Mouse (Mus musculus) ES-E14 (cell line): ENCODE measurements at regions not wholly inside any gene's neighbourhood (a gene's known extent, or its start where the extent isn't known, plus 50 kb on each side); places are given as distances from the start of the nearest gene placed in this dataset.

ENCODE experiments used
- HCFC1 ChIP-seq: IDR thresholded peaks from 2 replicates; pipeline ENCODE4 v1.6.1; 2012; ENCODE audit warnings: low read length, inconsistent platforms, borderline replicate concordance; ENCODE audit not compliant: insufficient read depth
- MAFK ChIP-seq: IDR thresholded peaks from 2 replicates; pipeline ENCODE4 v1.6.1; 2014; ENCODE audit warnings: mild to moderate bottlenecking, low read depth, low read length, inconsistent platforms; ENCODE audit not compliant: insufficient read depth
- ZNF384 ChIP-seq: IDR thresholded peaks from 2 replicates; pipeline ENCODE4 v1.6.1; 2012; ENCODE audit warnings: low read depth, low read length, inconsistent platforms

DNA sequence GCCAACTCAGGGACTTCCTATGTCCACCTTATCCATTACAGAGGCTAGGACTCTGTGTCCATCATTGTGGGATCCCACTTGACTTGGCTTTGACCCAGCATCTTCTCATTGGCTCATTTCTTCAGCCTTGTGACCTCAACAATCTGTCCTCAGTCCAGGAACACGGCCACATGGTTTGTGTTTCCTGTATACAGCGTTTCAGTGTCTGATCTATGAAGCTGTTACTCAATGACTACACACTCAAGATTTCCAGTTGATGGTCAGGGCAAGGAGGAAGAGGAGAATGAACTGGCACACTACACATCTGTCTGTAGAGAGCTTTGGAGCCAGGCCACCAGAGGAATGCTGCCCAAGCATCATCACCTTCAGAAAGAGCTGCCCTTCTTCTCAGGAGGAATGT, 146.6 kb upstream of the Pgrmc2 start:
- TF ChIP-seq ZNF384 (no peak), MAFK (no peak), HCFC1 (no peak)
